Mouse (Mus musculus): ENCODE results near the gene Naaa.

DNA sequence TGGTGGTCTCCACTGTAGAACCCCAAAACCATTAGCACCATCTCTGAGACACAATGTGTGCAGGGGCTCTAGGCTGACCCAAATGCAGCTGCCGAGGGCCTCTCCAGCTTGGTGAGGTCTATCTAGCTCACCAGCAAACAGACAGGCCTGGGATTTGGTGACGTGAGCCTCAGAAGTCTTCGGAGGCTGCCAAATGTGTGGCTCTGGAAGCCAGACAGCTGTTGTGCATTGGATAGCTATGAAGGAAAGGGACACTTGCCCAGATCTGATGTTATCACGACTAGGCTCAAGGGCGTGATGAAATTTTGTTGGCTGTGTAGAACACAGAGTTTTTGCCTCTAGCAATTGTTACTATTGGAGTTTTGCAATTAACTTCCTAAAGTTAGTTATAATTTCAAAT, 45.3 kb upstream of the Naaa start:
- TF ChIP-seq CTCF (conservative IDR thresholded peaks at IDR 0.05; ENCODE audit: low read length) (no peak), POU5F1 (IDR thresholded peaks at IDR 0.05; ENCODE audit: borderline replicate concordance, low read length) (no peak), NANOG (IDR thresholded peaks at IDR 0.05; ENCODE audit: borderline replicate concordance, low read length) (no peak)

Measured in E14TG2a.4 (cell line).